Mouse (Mus musculus) heart, embryonic 13.5 days (tissue): ENCODE results near the gene Gm6583. TPM values are rescaled to one million over a fixed set of nuclear protein-coding genes. Genes with fewer than 3 reads are reported as not detected.
A peak's percentile ranks its signal among the peaks of the same experiment; 100 is the strongest.
"Not testable (repeated sequence)": the region's sequence is repeated elsewhere in the genome, so short reads cannot be mapped to it uniquely, and the experiment has no call there.

Source experiments
- ATAC-seq: fragments of 200-750 bp; cut with Nextera tagmentation; 2 replicates; pipeline ENCODE4 v1.8.0; 2017; ENCODE audit warnings: moderate TSS enrichment; ENCODE audit not compliant: insufficient number of reproducible peaks, low FRiP score, low TSS enrichment; ENCODE audit errors: extremely low read depth
- H3K27ac ChIP-seq: fragments of 300-500 bp; sonication (generic); replicated peaks from 2 replicates; pipeline ENCODE4 v1.5.1; 2015; ENCODE audit warnings: moderate library complexity, mild to moderate bottlenecking, inconsistent platforms
- H3K27me3 ChIP-seq: fragments of 300-500 bp; sonication (generic); replicated peaks from 2 replicates; pipeline ENCODE4 v1.6.1; 2015; ENCODE audit warnings: mild to moderate bottlenecking, inconsistent platforms
- H3K36me3 ChIP-seq: fragments of 300-500 bp; sonication (generic); 2 replicates; pipeline ENCODE4 v1.6.1; 2015; ENCODE audit warnings: mild to moderate bottlenecking, inconsistent platforms
- H3K4me1 ChIP-seq: fragments of 300-500 bp; sonication (generic); 2 replicates; pipeline ENCODE4 v1.6.1; 2015; ENCODE audit warnings: inconsistent platforms
- H3K4me2 ChIP-seq: fragments of 300-500 bp; sonication (generic); 2 replicates; pipeline ENCODE4 v1.6.1; 2015; ENCODE audit warnings: inconsistent platforms, mild to moderate bottlenecking, moderate library complexity
- H3K4me3 ChIP-seq: fragments of 300-500 bp; sonication (generic); 2 replicates; pipeline ENCODE4 v1.5.1; 2015; ENCODE audit warnings: moderate library complexity, mild to moderate bottlenecking, inconsistent platforms
- H3K9ac ChIP-seq: fragments of 300-500 bp; sonication (generic); 2 replicates; pipeline ENCODE4 v1.6.1; 2015; ENCODE audit warnings: inconsistent platforms, mild to moderate bottlenecking, moderate library complexity
- H3K9me3 ChIP-seq: fragments of 300-500 bp; sonication (generic); 2 replicates; pipeline ENCODE4 v1.6.1; 2016; ENCODE audit warnings: inconsistent platforms
- WGBS: fragments of 180-500 bp; shearing (Covaris S2); methylation state at CpG from one replicate; pipeline ENCODE4 v1.1.7; 2015; ENCODE audit warnings: mixed read lengths; 5-methylcytosine and 5-hydroxymethylcytosine counted together
- polyA plus RNA-seq: library from polyadenylated mRNA; unstranded; fragments of >200 nt; fragmentation: Nextera tagmentation; extraction: Ambion mirVana; gene quantifications from 2 replicates; pipeline ENCODE4 v1.2.1, GENCODE M21; 2015

Gene Gm6583
- polyA plus RNA-seq, 1 experiment from 2014 or later = 0.07 TPM

GRCm38 (mm10) chr5:112323246-112323645 lies 32.6 kb downstream of the Gm6583 start:
- H3K9ac ChIP-seq = no peak overlapping the region
- H3K27ac ChIP-seq = no peak overlapping the region
- H3K9me3 ChIP-seq = no peaks in the 10 kb centered on the region
- H3K4me2 ChIP-seq = no peak overlapping the region
- no peaks in the 10 kb centered on the region for H3K27me3 ChIP-seq
- no peak overlapping the region for H3K4me3 ChIP-seq
- ATAC-seq = no peak
- peaks cover 8% of the 10 kb centered on the region for H3K36me3 ChIP-seq
- H3K4me1 ChIP-seq = peaks cover 29% of the 10 kb centered on the region
- WGBS = 84% methylated on average over 6 of the region's 6 CpGs

GRCm38 (mm10) chr5:112321376-112321775 lies 34.5 kb downstream of the Gm6583 start:
- 64% methylated on average over 4 of the region's 4 CpGs for WGBS
- Histone ChIP-seq H3K27ac (no peak overlapping the region), H3K4me3 (no peak overlapping the region), H3K27me3 (no peaks in the 10 kb centered on the region), H3K36me3 (peaks cover 2% of the 10 kb centered on the region; the same call in 1 of the 2 replicates), H3K4me1 (peaks cover 28% of the 10 kb centered on the region), H3K9ac (no peak overlapping the region), H3K9me3 (no peaks in the 10 kb centered on the region), H3K4me2 (no peak overlapping the region)
- ATAC-seq = no peak

- no peak for ATAC-seq
- Histone ChIP-seq H3K9ac (no peak overlapping the region), H3K36me3 (peaks cover 6% of the 10 kb centered on the region), H3K27ac (no peak overlapping the region), H3K9me3 (no peaks in the 10 kb centered on the region), H3K27me3 (no peaks in the 10 kb centered on the region), H3K4me2 (no peak overlapping the region), H3K4me3 (no peak overlapping the region), H3K4me1 (peaks cover 29% of the 10 kb centered on the region)
- WGBS = 58% methylated on average over 6 of the region's 6 CpGs
These were observed 34.9 kb downstream of the Gm6583 start for GRCm38 (mm10) chr5:112320936-112321335.

- WGBS = 68% methylated on average over 5 of the region's 5 CpGs
- no peak overlapping the region for H3K4me3 ChIP-seq
- no peaks in the 10 kb centered on the region for H3K9me3 ChIP-seq
- no peak overlapping the region for H3K27ac ChIP-seq
- no peaks in the 10 kb centered on the region for H3K27me3 ChIP-seq
- no peak overlapping the region for H3K4me2 ChIP-seq
- no peak overlapping the region for H3K9ac ChIP-seq
- no peak for ATAC-seq
- H3K36me3 ChIP-seq = peaks cover 12% of the 10 kb centered on the region
- H3K4me1 ChIP-seq = peaks cover 25% of the 10 kb centered on the region
These were observed 35.5 kb downstream of the Gm6583 start for GRCm38 (mm10) chr5:112320379-112320778.

- not testable (repeated sequence) for H3K4me2 ChIP-seq, ATAC-seq, H3K27ac ChIP-seq, H3K9ac ChIP-seq, H3K4me3 ChIP-seq, H3K9me3 ChIP-seq, H3K27me3 ChIP-seq
- Histone ChIP-seq H3K4me1 (peaks cover 15% of the 10 kb centered on the region), H3K36me3 (peaks cover 22% of the 10 kb centered on the region)
- 63% methylated on average over 2 of the region's 2 CpGs for WGBS
These were observed 36.5 kb downstream of the Gm6583 start for GRCm38 (mm10) chr5:112319343-112319742.

- no peak overlapping the region for H3K4me2 ChIP-seq
- no peak overlapping the region for H3K4me3 ChIP-seq
- peaks cover 42% of the 10 kb centered on the region for H3K36me3 ChIP-seq
- H3K4me1 ChIP-seq = peaks cover 16% of the 10 kb centered on the region
- peak overlapping the region; percentile 56 for H3K27ac ChIP-seq
- H3K9ac ChIP-seq = no peak overlapping the region
- WGBS = 32% methylated on average over 5 of the region's 5 CpGs
- H3K9me3 ChIP-seq = no peaks in the 10 kb centered on the region
- no peaks in the 10 kb centered on the region for H3K27me3 ChIP-seq
- no peak for ATAC-seq
These were observed 38.5 kb downstream of the Gm6583 start for GRCm38 (mm10) chr5:112317328-112317727.

GRCm38 (mm10) chr5:112316468-112316867 lies 39.4 kb downstream of the Gm6583 start:
- Histone ChIP-seq H3K4me1 (peaks cover 16% of the 10 kb centered on the region), H3K27me3 (no peaks in the 10 kb centered on the region), H3K27ac (peak overlapping the region; percentile 32), H3K9ac (no peak overlapping the region), H3K36me3 (peaks cover 43% of the 10 kb centered on the region), H3K4me3 (no peak overlapping the region), H3K9me3 (no peaks in the 10 kb centered on the region), H3K4me2 (no peak overlapping the region)
- 74% methylated on average over 5 of the region's 5 CpGs for WGBS
- no peak for ATAC-seq

GRCm38 (mm10) chr5:112313222-112313885 lies 42.5 kb downstream of the Gm6583 start:
- peaks cover 74% of the 10 kb centered on the region for H3K36me3 ChIP-seq
- ATAC-seq = no peak
- 58% methylated on average over 11 of the region's 11 CpGs for WGBS

GRCm38 (mm10) chr5:112305842-112306241 lies 50.0 kb downstream of the Gm6583 start:
- H3K36me3 ChIP-seq = peaks cover 71% of the 10 kb centered on the region
- H3K9ac ChIP-seq = no peak overlapping the region
- no peak overlapping the region for H3K4me3 ChIP-seq
- ATAC-seq = no peak
- no peaks in the 10 kb centered on the region for H3K4me1 ChIP-seq
- no peak overlapping the region for H3K4me2 ChIP-seq
- H3K27ac ChIP-seq = no peak overlapping the region
- H3K27me3 ChIP-seq = no peaks in the 10 kb centered on the region
- no peaks in the 10 kb centered on the region for H3K9me3 ChIP-seq
- 91% methylated on average over 5 of the region's 5 CpGs for WGBS

More at GRCm38 (mm10) chr5:112313222-112313885, 42.5 kb downstream of the Gm6583 start:
- Histone ChIP-seq H3K27me3 (no peaks in the 10 kb centered on the region), H3K9ac (no peak overlapping the region), H3K4me1 (peaks cover 16% of the 10 kb centered on the region), H3K9me3 (no peaks in the 10 kb centered on the region), H3K27ac (no peak overlapping the region), H3K4me2 (no peak overlapping the region), H3K4me3 (no peak overlapping the region)

Other genes with a start within 250 kb of the Gm6583 start
- gene Cryba4, start 103.5 kb downstream of the Gm6583 start, polyA plus RNA-seq = 1.6 and 1.9 TPM in 2 replicates
- 1.2 and 2.2 TPM in 2 replicates for gene Crybb1, start 100.2 kb downstream of the Gm6583 start, polyA plus RNA-seq
- 36.8 and 37.5 TPM in 2 replicates for gene Tpst2, start 79.3 kb downstream of the Gm6583 start, polyA plus RNA-seq
- 17.8 and 19.4 TPM in 2 replicates for gene Tfip11, start 29.7 kb downstream of the Gm6583 start, polyA plus RNA-seq
- gene Srrd, start 13.0 kb downstream of the Gm6583 start, polyA plus RNA-seq = 24.0 and 25.8 TPM in 2 replicates
- 18.5 and 19.2 TPM in 2 replicates for gene Hps4, start 12.9 kb downstream of the Gm6583 start, polyA plus RNA-seq
- 1.1 and 1.2 TPM in 2 replicates for gene Asphd2, start 38.8 kb upstream of the Gm6583 start, polyA plus RNA-seq
- not detected in 2 replicates for gene Gm6588, start 93.4 kb upstream of the Gm6583 start, polyA plus RNA-seq
- gene Sez6l, start 221.2 kb upstream of the Gm6583 start, polyA plus RNA-seq = 0.29 and 0.33 TPM in 2 replicates